Mouse (Mus musculus) CD4-positive, CD25-positive, alpha-beta regulatory T cell, adult 2 months (primary cell): ENCODE results near the gene Wipf1.

ENCODE experiments used
- DNase-seq: peaks from one replicate; pipeline ENCODE4 v3.0.0-alpha.2; 2012; ENCODE audit warnings: low read depth, low spot score

The Wipf1 gene

GRCm38 (mm10) chr2:73440319-73440718, 89.2 kb downstream of the Wipf1 start:
- no peak for DNase-seq

- DNase-seq = no peak
Measured at GRCm38 (mm10) chr2:73436976-73437375, 92.6 kb downstream of the Wipf1 start.

GRCm38 (mm10) chr2:73435847-73436246, 93.7 kb downstream of the Wipf1 start:
- DNase-seq = no peak

- DNase-seq = no peak
Measured at GRCm38 (mm10) chr2:73431959-73432396, 97.6 kb downstream of the Wipf1 start.

GRCm38 (mm10) chr2:73428803-73429468, 100.6 kb downstream of the Wipf1 start:
- DNase-seq = peak; percentile 49

- peak; percentile 71 for DNase-seq
Measured at GRCm38 (mm10) chr2:73427293-73427692, 102.2 kb downstream of the Wipf1 start.

GRCm38 (mm10) chr2:73425822-73426221, 103.7 kb downstream of the Wipf1 start:
- no peak for DNase-seq

- no peak for DNase-seq
Measured at GRCm38 (mm10) chr2:73419730-73420129, 109.8 kb downstream of the Wipf1 start.

GRCm38 (mm10) chr2:73419285-73419684, 110.2 kb downstream of the Wipf1 start:
- DNase-seq = peak; percentile 43

GRCm38 (mm10) chr2:73415892-73416291, 113.6 kb downstream of the Wipf1 start:
- no peak for DNase-seq

- no peak for DNase-seq
Measured at GRCm38 (mm10) chr2:73410076-73410475, 119.5 kb downstream of the Wipf1 start.

- DNase-seq = no peak
Measured at GRCm38 (mm10) chr2:73407662-73408061, 121.9 kb downstream of the Wipf1 start.

- no peak for DNase-seq
Measured at GRCm38 (mm10) chr2:73406336-73406915, 123.1 kb downstream of the Wipf1 start.

GRCm38 (mm10) chr2:73404980-73405379, 124.6 kb downstream of the Wipf1 start:
- DNase-seq = peak; percentile 21

GRCm38 (mm10) chr2:73404442-73404841, 125.1 kb downstream of the Wipf1 start:
- peak; percentile 43 for DNase-seq

- DNase-seq = peak; percentile 33
Measured at GRCm38 (mm10) chr2:73403385-73404013, 126.0 kb downstream of the Wipf1 start.

- no peak for DNase-seq
Measured at GRCm38 (mm10) chr2:73401689-73402088, 127.8 kb downstream of the Wipf1 start.

- no peak for DNase-seq
Measured at GRCm38 (mm10) chr2:73397476-73397875, 132.1 kb downstream of the Wipf1 start.

- no peak for DNase-seq
Measured at GRCm38 (mm10) chr2:73396828-73397325, 132.7 kb downstream of the Wipf1 start.

GRCm38 (mm10) chr2:73395516-73395915, 134.0 kb downstream of the Wipf1 start:
- no peak for DNase-seq

- DNase-seq = no peak
Measured at GRCm38 (mm10) chr2:73394476-73394875, 135.1 kb downstream of the Wipf1 start.

- DNase-seq = no peak
Measured at GRCm38 (mm10) chr2:73392772-73393171, 136.8 kb downstream of the Wipf1 start.

- DNase-seq = no peak
Measured at GRCm38 (mm10) chr2:73389951-73390350, 139.6 kb downstream of the Wipf1 start.
